Mouse (Mus musculus): Measurements from ENCODE around the gene Erfe. TPM values are rescaled to one million over a fixed set of nuclear protein-coding genes. Genes with fewer than 3 reads are reported as not detected.

Erfe gene
- polyA plus RNA-seq, 1 experiment from 2014 or later: not detected

- WGBS (ENCODE audit: missing documents): 85% methylated on average over 10 of the region's 11 CpGs
- H3K36me3 ChIP-seq (ENCODE audit: inconsistent target): no peaks in the 10 kb centered on the region
- no peaks in the 10 kb centered on the region for H3K79me2 ChIP-seq (ENCODE audit: inconsistent target)
- no peak overlapping the region for H3K27ac ChIP-seq
- H3K4me3 ChIP-seq (ENCODE audit: inconsistent target): no peak overlapping the region
Measured at GRCm38 (mm10) chr1:91356105-91356504, 10.1 kb upstream of the Erfe start.

DNA sequence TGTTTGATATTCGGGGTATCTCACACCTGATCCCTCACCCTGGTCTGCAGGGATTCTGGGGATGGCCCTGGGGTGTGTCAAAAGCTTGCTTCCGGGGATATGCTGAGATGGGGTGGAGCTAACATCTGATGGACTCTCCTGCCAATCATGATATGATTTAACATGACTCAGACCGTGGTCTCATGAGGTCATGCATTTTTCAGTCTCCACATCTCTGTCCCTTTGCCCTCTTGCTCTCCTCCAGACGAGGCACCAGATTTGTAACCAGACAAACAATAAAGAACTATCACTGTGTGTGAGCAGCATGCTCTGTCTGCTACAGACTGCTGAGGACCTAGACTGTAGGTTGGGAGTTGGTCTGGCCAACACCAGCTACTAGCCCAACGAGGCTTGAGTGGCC is 4.1 kb upstream of the Erfe start:
- no peaks in the 10 kb centered on the region for H3K79me2 ChIP-seq (ENCODE audit: inconsistent target)
- H3K36me3 ChIP-seq (ENCODE audit: inconsistent target): no peaks in the 10 kb centered on the region
- no peak overlapping the region for H3K27ac ChIP-seq
- WGBS (ENCODE audit: missing documents): 85% methylated on average over 4 of the region's 5 CpGs
- no peak overlapping the region for H3K4me3 ChIP-seq (ENCODE audit: inconsistent target)

DNA sequence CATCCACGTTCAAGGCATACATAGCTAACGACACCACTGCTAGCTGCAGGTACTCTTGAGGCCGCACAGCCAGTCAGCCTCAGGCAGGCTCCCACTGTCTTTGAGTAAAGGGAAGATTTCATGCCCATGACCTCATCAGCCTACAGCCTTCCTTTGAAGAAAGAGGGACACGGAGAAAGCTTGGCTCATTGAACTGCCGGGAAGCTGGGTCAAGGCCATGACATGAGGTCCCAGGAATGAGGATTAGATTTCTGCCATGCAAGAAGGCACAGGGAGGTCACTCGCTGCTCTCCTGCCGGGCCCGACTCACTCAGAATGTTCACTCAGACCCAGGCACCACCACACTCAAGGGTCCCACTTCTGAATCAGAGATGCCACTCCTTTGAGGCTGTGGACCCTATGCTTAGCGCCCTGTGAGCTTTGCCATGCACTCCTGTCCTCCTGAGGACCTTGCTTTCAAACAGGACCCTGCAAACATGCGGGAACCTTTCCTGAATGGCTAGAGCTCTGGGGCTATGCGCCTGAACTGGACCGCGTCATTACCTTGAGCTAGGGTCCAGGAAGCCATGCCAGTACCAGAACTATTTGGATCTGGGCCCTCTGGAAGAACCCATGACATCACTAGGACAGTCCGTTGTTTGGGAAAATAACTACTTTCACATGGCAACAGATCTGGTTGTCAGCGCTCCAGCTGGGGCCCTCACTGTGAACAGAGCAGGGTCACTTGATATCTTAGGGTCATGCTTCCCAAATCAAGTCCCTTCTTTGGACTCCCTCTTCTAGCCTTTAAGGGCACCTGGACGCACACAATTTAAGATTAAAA is 1.2 kb upstream of the Erfe start:
- no peak overlapping the region for H3K4me3 ChIP-seq (ENCODE audit: inconsistent target)
- WGBS (ENCODE audit: missing documents): 96% methylated on average over 16 of the region's 16 CpGs

DNA sequence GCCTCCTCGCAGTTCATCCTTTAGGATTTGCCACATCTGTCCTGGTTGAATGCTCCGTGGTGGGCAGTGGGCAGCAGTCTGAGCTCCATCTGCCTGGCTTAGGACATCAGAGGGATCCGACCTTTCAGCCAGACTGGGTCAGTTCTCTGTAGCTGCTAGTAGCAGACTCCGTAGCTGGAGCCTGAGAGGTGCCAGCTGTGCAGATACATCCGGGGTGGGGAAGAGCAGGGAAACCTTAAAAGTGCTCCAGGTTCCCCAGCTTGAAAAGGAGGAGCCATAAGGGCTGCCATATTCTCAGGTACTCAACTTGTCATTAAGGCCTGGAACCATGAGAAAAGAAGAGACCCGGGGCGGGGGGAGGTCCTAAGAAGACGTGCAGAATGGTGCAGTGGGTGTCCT is 415 bp upstream of the Erfe start:
- no peaks in the 10 kb centered on the region for H3K79me2 ChIP-seq (ENCODE audit: inconsistent target)
- H3K4me3 ChIP-seq (ENCODE audit: inconsistent target): no peak overlapping the region
- H3K36me3 ChIP-seq (ENCODE audit: inconsistent target): no peaks in the 10 kb centered on the region
- WGBS (ENCODE audit: missing documents): 48% methylated on average over 8 of the region's 8 CpGs
- no peak overlapping the region for H3K27ac ChIP-seq

More for the DNA sequence above, 1.2 kb upstream of the Erfe start:
- no peaks in the 10 kb centered on the region for H3K36me3 ChIP-seq (ENCODE audit: inconsistent target)
- no peak overlapping the region for H3K27ac ChIP-seq
- no peaks in the 10 kb centered on the region for H3K79me2 ChIP-seq (ENCODE audit: inconsistent target)

GRCm38 (mm10) chr1:91367295-91367694 is 1.1 kb downstream of the Erfe start:
- H3K79me2 ChIP-seq (ENCODE audit: inconsistent target): no peaks in the 10 kb centered on the region
- no peak overlapping the region for H3K4me3 ChIP-seq (ENCODE audit: inconsistent target)
- no peak overlapping the region for H3K27ac ChIP-seq

GRCm38 (mm10) chr1:91369408-91369807 is 3.2 kb downstream of the Erfe start:
- Histone ChIP-seq H3K36me3 (ENCODE audit: inconsistent target) (peaks cover 30% of the 10 kb centered on the region), H3K79me2 (ENCODE audit: inconsistent target) (no peaks in the 10 kb centered on the region), H3K27ac (no peak overlapping the region), H3K4me3 (ENCODE audit: inconsistent target) (no peak overlapping the region)
- 86% methylated on average over 4 of the region's 4 CpGs for WGBS (ENCODE audit: missing documents)

More at GRCm38 (mm10) chr1:91367295-91367694, 1.1 kb downstream of the Erfe start:
- 100% methylated on average over 3 of the region's 3 CpGs for WGBS (ENCODE audit: missing documents)
- H3K36me3 ChIP-seq (ENCODE audit: inconsistent target): peaks cover 9% of the 10 kb centered on the region; the same call in 1 of the 2 replicates

DNA sequence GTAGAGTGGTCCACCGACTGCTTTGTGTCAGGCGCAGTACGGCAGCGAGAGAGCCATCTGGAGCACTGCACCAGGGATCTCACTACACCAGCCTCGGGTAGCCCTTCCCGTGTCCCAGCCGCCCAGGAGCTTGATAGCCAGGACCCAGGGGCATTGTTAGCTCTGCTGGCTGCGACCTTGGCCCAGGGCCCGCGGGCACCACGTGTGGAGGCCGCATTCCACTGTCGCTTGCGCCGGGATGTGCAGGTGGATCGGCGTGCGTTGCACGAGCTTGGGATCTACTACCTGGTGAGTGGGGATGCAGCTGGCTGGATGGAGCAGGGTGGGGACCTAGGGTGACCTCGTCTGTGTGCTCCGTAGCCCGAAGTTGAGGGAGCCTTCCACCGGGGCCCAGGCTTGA is 3.8 kb downstream of the Erfe start:
- Histone ChIP-seq H3K27ac (no peak overlapping the region), H3K4me3 (ENCODE audit: inconsistent target) (no peak overlapping the region), H3K36me3 (ENCODE audit: inconsistent target) (peaks cover 37% of the 10 kb centered on the region), H3K79me2 (ENCODE audit: inconsistent target) (no peaks in the 10 kb centered on the region)
- WGBS (ENCODE audit: missing documents): 93% methylated on average over 23 of the region's 23 CpGs

DNA sequence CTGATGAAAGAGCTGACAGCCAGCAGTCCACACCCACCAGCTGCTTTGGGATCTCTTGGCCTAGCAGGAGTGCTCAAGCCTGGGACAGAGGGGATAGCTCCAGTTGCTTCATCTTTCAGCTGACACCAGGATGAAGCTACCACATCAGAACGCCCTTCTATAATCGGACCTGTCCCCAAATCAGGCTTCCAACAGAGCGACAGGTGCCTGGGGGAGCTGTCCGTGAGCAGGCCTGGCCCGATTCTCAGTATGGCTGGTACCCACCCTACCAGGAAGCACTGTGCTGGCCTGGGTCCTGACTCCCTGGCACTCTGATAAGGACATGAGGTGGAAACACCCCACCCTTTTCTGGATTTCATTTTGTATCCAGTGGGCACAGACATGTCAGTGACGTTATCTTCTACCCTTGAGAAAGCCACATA is 7.2 kb downstream of the Erfe start:
- no peak overlapping the region for H3K27ac ChIP-seq
- 95% methylated on average over 6 of the region's 6 CpGs for WGBS (ENCODE audit: missing documents)

GRCm38 (mm10) chr1:91380453-91381090 is 14.3 kb downstream of the Erfe start:
- WGBS (ENCODE audit: missing documents): 72% methylated on average over 7 of the region's 7 CpGs
- Histone ChIP-seq H3K79me2 (ENCODE audit: inconsistent target) (no peaks in the 10 kb centered on the region), H3K27ac (no peak overlapping the region), H3K4me3 (ENCODE audit: inconsistent target) (no peak overlapping the region), H3K36me3 (ENCODE audit: inconsistent target) (peaks cover 89% of the 10 kb centered on the region)

More for the DNA sequence above, 7.2 kb downstream of the Erfe start:
- Histone ChIP-seq H3K36me3 (ENCODE audit: inconsistent target) (peaks cover 70% of the 10 kb centered on the region), H3K79me2 (ENCODE audit: inconsistent target) (no peaks in the 10 kb centered on the region), H3K4me3 (ENCODE audit: inconsistent target) (no peak overlapping the region)

- Histone ChIP-seq H3K79me2 (ENCODE audit: inconsistent target) (no peaks in the 10 kb centered on the region), H3K27ac (no peak overlapping the region), H3K4me3 (ENCODE audit: inconsistent target) (no peak overlapping the region), H3K36me3 (ENCODE audit: inconsistent target) (peaks cover 89% of the 10 kb centered on the region)
- 94% methylated on average over 4 of the region's 4 CpGs for WGBS (ENCODE audit: missing documents)
Measured at GRCm38 (mm10) chr1:91381091-91381471, 14.9 kb downstream of the Erfe start.

GRCm38 (mm10) chr1:91390369-91390768 is 24.1 kb downstream of the Erfe start:
- H3K27ac ChIP-seq: no peak overlapping the region
- H3K4me3 ChIP-seq (ENCODE audit: inconsistent target): no peak overlapping the region
- H3K79me2 ChIP-seq (ENCODE audit: inconsistent target): peaks cover 90% of the 10 kb centered on the region
- WGBS (ENCODE audit: missing documents): 95% methylated on average over 5 of the region's 5 CpGs
- peaks cover 47% of the 10 kb centered on the region for H3K36me3 ChIP-seq (ENCODE audit: inconsistent target)

DNA sequence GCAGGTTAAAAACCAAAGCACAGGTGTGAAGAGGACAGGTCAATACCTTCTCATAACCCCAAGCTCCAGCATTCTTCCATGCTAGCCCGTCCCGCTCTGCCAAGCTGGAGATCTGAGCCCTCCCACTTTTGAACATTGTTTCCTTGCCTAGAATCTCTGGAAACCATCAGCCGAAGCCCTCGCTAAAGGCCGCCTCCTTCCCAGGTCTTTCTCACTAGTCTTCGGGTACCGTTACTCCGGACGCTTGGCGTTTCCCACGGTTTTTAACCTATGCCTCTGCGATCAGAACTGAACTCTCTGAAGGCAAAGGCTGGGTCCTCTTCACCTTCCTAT is 31.7 kb downstream of the Erfe start:
- 1% methylated on average over 12 of the region's 12 CpGs for WGBS (ENCODE audit: missing documents)
- peak overlapping the region; percentile 96 for H3K4me3 ChIP-seq (ENCODE audit: inconsistent target)
- peak overlapping the region; percentile 53 for H3K27ac ChIP-seq
- H3K79me2 ChIP-seq (ENCODE audit: inconsistent target): peaks cover 54% of the 10 kb centered on the region
- H3K36me3 ChIP-seq (ENCODE audit: inconsistent target): no peaks in the 10 kb centered on the region

GRCm38 (mm10) chr1:91398260-91399062 is 32.2 kb downstream of the Erfe start, which contains the start of gene Ilkap:
Ilkap (minus strand) TSS chr1:91398815.
- Histone ChIP-seq H3K4me3 (ENCODE audit: inconsistent target) (peak within 1 kb of the TSS; percentile 96), H3K36me3 (ENCODE audit: inconsistent target) (no peaks in the 10 kb centered on the region), H3K27ac (peak within 1 kb of the TSS; percentile 71), H3K79me2 (ENCODE audit: inconsistent target) (peaks cover 49% of the 10 kb centered on the region)
- WGBS (ENCODE audit: missing documents): under 1% methylated on average over 91 of the region's 91 CpGs

- no peaks in the 10 kb centered on the region for H3K36me3 ChIP-seq (ENCODE audit: inconsistent target)
- 42% methylated on average over 1 of the region's 1 CpGs for WGBS (ENCODE audit: missing documents)
- H3K79me2 ChIP-seq (ENCODE audit: inconsistent target): no peaks in the 10 kb centered on the region
- no peak overlapping the region for H3K27ac ChIP-seq
- no peak overlapping the region for H3K4me3 ChIP-seq (ENCODE audit: inconsistent target)
Measured at GRCm38 (mm10) chr1:91404976-91405375, 38.7 kb downstream of the Erfe start.

All from macrophage (primary cell).